ENCODE assay signal across 19 mouse cellular contexts in genomic region chr1:193290686-193291085, GRCm38 (mm10). TPM values are rescaled to one million over a fixed set of nuclear protein-coding genes. Genes with fewer than 3 reads are reported as not detected.
"Had no signal": no experiment of that assay in that cellular context is flagged by ENCODE, and none has a peak within 500 bp of the region (broad histone marks: within the 10 kb centered on the region; RNA-seq: fewer than 3 reads in every experiment).

No protein-coding gene starts in this region.

- H3K27ac ChIP-seq: gastrocnemius, adult 2 months; heart, embryonic 10.5 days; hindbrain, embryonic 10.5 days; hindbrain, embryonic 12.5 days; hindbrain, embryonic 14.5 days; intestine, embryonic 15.5 days; layer of hippocampus, adult 2 months; left cerebral cortex, adult 2 months; limb, embryonic 10.5 days; limb, embryonic 12.5 days; liver, embryonic 12.5 days had no signal

- H3K4me1 ChIP-seq: hindbrain, embryonic 10.5 days; hindbrain, embryonic 12.5 days; intestine, embryonic 15.5 days; limb, embryonic 10.5 days; limb, embryonic 12.5 days had no signal

- DNase-seq: gastrocnemius, adult 2 months; gastrocnemius, postnatal 10 days; gastrocnemius, postnatal 25 days; heart, adult 18-20 months; heart, postnatal 10 days; heart, postnatal 4 days; kidney, postnatal 10 days; kidney, postnatal 4 days had no signal

- H3K36me3 ChIP-seq: heart, embryonic 10.5 days; heart, embryonic 12.5 days; hindbrain, embryonic 10.5 days; hindbrain, embryonic 12.5 days; intestine, embryonic 15.5 days; limb, embryonic 10.5 days; limb, embryonic 12.5 days; liver, embryonic 12.5 days had no signal

- H3K4me3 ChIP-seq: gastrocnemius, adult 2 months; heart, embryonic 10.5 days; heart, embryonic 12.5 days; hindbrain, embryonic 10.5 days; hindbrain, embryonic 12.5 days; intestine, embryonic 15.5 days; layer of hippocampus, adult 2 months; left cerebral cortex, adult 2 months; limb, embryonic 10.5 days; limb, embryonic 12.5 days; liver, embryonic 12.5 days had no signal

- H3K9ac ChIP-seq: heart, embryonic 12.5 days; hindbrain, embryonic 12.5 days; hindbrain, embryonic 14.5 days; intestine, embryonic 15.5 days; limb, embryonic 12.5 days; liver, embryonic 12.5 days had no signal

- H3K27me3 ChIP-seq: heart, embryonic 12.5 days; hindbrain, embryonic 12.5 days; intestine, embryonic 15.5 days; limb, embryonic 12.5 days; liver, embryonic 12.5 days had no signal

RNA-seq across cellular contexts. Expression of gene Hsd11b1, which starts 26.8 kb away (rescaled TPM):
- polyA plus RNA-seq: hindbrain, embryonic 10.5 days; hindbrain, embryonic 14.5 days; limb, embryonic 10.5 days had no signal
